Mouse (Mus musculus): ENCODE data around the gene Olfr681. TPM values are rescaled to one million over a fixed set of nuclear protein-coding genes. Genes with fewer than 3 reads are reported as not detected.

The Olfr681 gene
- not detected for polyA plus RNA-seq (2014; fragmentation: Illumina TruSeq; extraction: RNeasy Lipid Tissue Mini Kit (QIAGEN cat#74804); ENCODE audit: low read depth, low replicate concordance)

DNA sequence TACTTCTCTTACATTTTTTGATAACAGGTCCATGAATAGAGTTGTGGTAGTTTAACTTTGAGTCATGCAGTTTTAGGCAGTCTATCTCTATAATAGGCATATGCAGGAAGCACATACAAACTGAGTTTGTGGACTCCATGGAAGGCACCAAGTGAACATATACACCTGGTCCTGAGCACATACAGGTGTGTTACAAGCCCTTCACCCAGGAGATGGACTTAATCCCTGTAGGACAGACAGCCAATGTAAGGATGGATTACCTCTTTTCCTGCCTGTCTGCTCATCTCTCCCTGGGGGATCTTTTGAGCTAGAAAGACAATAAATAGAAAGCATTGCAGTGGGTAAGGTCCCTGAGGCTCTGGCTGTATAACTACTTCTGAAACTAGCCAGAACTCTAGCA, at the start of gene Olfr681:
Gene Olfr681 (plus strand): TSS at position 301 of the 400 bp plus-strand sequence.

DNA sequence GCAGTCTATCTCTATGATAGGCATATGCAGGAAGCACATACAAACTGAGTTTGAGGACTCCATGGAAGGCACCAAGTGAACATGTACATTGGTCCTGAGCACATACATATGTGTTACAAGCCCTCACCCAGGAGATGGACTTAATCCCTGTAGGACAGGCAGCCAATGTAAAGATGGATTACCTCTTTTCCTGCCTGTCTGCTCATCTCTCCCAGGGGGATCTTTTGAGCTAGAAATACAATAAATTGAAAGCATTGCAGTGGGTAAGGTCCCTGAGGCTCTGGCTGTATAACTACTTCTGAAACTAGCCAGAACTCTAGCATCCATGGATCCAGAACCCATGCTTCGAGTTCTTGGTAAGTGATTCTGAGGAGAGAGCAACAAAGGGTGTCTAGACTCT, 35.7 kb upstream of the Olfr681 start, which contains the start of gene Olfr679:
Gene Olfr679 (plus strand): TSS at position 301 of the 400 bp plus-strand sequence.

DNA sequence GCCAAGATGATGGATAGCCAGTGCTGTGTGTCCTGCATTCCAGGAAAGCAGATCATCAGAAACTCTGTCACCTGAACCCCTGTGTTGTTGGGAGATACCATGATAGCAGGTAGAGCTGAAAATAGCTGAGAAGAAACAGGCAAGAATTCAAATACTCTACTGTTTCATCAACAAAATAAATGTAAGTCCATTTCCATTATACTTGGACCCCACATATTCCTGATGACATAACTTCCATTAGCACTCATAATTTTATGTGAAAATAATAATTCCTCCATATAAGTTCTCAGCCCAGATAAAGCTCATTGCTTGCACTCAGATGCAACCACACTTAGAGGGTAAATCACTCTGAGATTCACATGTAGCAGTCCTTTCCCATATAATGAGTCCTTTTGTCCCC, 23.9 kb upstream of the Olfr681 start, which contains the start of gene Olfr680-ps1:
Gene Olfr680-ps1 (minus strand): TSS at position 101 of the 400 bp plus-strand sequence.

DNA sequence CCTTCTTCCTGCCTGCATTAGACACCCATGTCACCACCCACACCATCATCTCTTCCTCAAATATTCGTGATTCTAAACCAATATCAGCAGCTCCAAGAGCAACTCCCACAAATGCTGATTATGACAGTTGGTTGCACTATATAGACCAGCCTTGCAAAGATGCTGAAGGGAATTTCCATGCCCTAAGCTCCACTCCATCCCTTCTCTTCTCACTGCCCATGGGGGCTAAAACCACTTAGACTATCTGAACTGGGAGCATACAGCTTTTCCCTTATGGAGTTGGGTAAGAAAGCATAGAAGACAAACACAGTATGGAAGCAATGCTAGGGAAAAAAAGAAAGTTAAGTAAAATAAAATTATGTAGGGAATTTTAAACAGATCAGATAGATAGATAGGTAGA, 30.3 kb downstream of the Olfr681 start, which contains the start of gene Olfr683:
Gene Olfr683 (minus strand): TSS at position 101 of the 400 bp plus-strand sequence.

DNA sequence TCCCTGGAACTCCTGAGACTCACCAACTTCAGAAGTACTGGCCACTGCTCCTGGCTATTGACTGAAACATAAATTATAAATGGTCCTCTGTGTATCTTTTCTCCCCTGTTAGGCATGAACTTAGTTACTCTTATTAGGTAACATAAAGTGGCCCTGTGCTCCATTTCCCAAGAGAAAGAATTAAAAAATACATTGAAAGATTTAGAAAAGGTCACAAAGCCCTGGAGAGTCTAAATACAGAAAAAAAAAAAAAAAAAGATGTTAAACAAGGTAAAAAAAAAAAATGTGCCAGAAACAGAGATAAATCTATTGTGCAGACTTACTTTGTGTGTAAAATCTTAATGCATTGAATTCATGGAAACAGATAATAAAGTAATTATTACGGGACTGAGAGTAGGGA, 46.9 kb downstream of the Olfr681 start, which contains the start of gene Olfr684:
Gene Olfr684 (minus strand): TSS at position 101 of the 400 bp plus-strand sequence.

Other genes with a start within 250 kb of the Olfr681 start
- not detected for gene Olfr665, start 238.8 kb upstream of the Olfr681 start, polyA plus RNA-seq (2014; fragmentation: Illumina TruSeq; extraction: RNeasy Lipid Tissue Mini Kit (QIAGEN cat#74804); ENCODE audit: low read depth, low replicate concordance)
- gene Olfr666, start 220.9 kb upstream of the Olfr681 start, polyA plus RNA-seq (2014; fragmentation: Illumina TruSeq; extraction: RNeasy Lipid Tissue Mini Kit (QIAGEN cat#74804); ENCODE audit: low read depth, low replicate concordance) = not detected
- not detected for gene Olfr667, start 195.4 kb upstream of the Olfr681 start, polyA plus RNA-seq (2014; fragmentation: Illumina TruSeq; extraction: RNeasy Lipid Tissue Mini Kit (QIAGEN cat#74804); ENCODE audit: low read depth, low replicate concordance)
- not detected for gene Olfr668, start 188.8 kb upstream of the Olfr681 start, polyA plus RNA-seq (2014; fragmentation: Illumina TruSeq; extraction: RNeasy Lipid Tissue Mini Kit (QIAGEN cat#74804); ENCODE audit: low read depth, low replicate concordance)
- not detected for gene Olfr669, start 182.6 kb upstream of the Olfr681 start, polyA plus RNA-seq (2014; fragmentation: Illumina TruSeq; extraction: RNeasy Lipid Tissue Mini Kit (QIAGEN cat#74804); ENCODE audit: low read depth, low replicate concordance)
- not detected for gene Olfr670, start 154.2 kb upstream of the Olfr681 start, polyA plus RNA-seq (2014; fragmentation: Illumina TruSeq; extraction: RNeasy Lipid Tissue Mini Kit (QIAGEN cat#74804); ENCODE audit: low read depth, low replicate concordance)
- not detected for gene Olfr671, start 137.7 kb upstream of the Olfr681 start, polyA plus RNA-seq (2014; fragmentation: Illumina TruSeq; extraction: RNeasy Lipid Tissue Mini Kit (QIAGEN cat#74804); ENCODE audit: low read depth, low replicate concordance)
- gene Olfr672, start 114.8 kb upstream of the Olfr681 start, polyA plus RNA-seq (2014; fragmentation: Illumina TruSeq; extraction: RNeasy Lipid Tissue Mini Kit (QIAGEN cat#74804); ENCODE audit: low read depth, low replicate concordance) = not detected
- gene Olfr675, start 88.4 kb upstream of the Olfr681 start, polyA plus RNA-seq (2014; fragmentation: Illumina TruSeq; extraction: RNeasy Lipid Tissue Mini Kit (QIAGEN cat#74804); ENCODE audit: low read depth, low replicate concordance) = not detected
- not detected for gene Olfr676, start 84.1 kb upstream of the Olfr681 start, polyA plus RNA-seq (2014; fragmentation: Illumina TruSeq; extraction: RNeasy Lipid Tissue Mini Kit (QIAGEN cat#74804); ENCODE audit: low read depth, low replicate concordance)
- not detected for gene Olfr677, start 65.5 kb upstream of the Olfr681 start, polyA plus RNA-seq (2014; fragmentation: Illumina TruSeq; extraction: RNeasy Lipid Tissue Mini Kit (QIAGEN cat#74804); ENCODE audit: low read depth, low replicate concordance)
- gene Olfr678, start 52.4 kb upstream of the Olfr681 start, polyA plus RNA-seq (2014; fragmentation: Illumina TruSeq; extraction: RNeasy Lipid Tissue Mini Kit (QIAGEN cat#74804); ENCODE audit: low read depth, low replicate concordance) = not detected
- gene Olfr679, start 35.6 kb upstream of the Olfr681 start, polyA plus RNA-seq (2014; fragmentation: Illumina TruSeq; extraction: RNeasy Lipid Tissue Mini Kit (QIAGEN cat#74804); ENCODE audit: low read depth, low replicate concordance) = not detected
- not detected for gene Olfr680-ps1, start 24.0 kb upstream of the Olfr681 start, polyA plus RNA-seq (2014; fragmentation: Illumina TruSeq; extraction: RNeasy Lipid Tissue Mini Kit (QIAGEN cat#74804); ENCODE audit: low read depth, low replicate concordance)
- not detected for gene Olfr683, start 30.2 kb downstream of the Olfr681 start, polyA plus RNA-seq (2014; fragmentation: Illumina TruSeq; extraction: RNeasy Lipid Tissue Mini Kit (QIAGEN cat#74804); ENCODE audit: low read depth, low replicate concordance)
- gene Olfr684, start 46.8 kb downstream of the Olfr681 start, polyA plus RNA-seq (2014; fragmentation: Illumina TruSeq; extraction: RNeasy Lipid Tissue Mini Kit (QIAGEN cat#74804); ENCODE audit: low read depth, low replicate concordance) = not detected
- not detected for gene Olfr685, start 69.2 kb downstream of the Olfr681 start, polyA plus RNA-seq (2014; fragmentation: Illumina TruSeq; extraction: RNeasy Lipid Tissue Mini Kit (QIAGEN cat#74804); ENCODE audit: low read depth, low replicate concordance)
- gene Olfr686, start 90.6 kb downstream of the Olfr681 start, polyA plus RNA-seq (2014; fragmentation: Illumina TruSeq; extraction: RNeasy Lipid Tissue Mini Kit (QIAGEN cat#74804); ENCODE audit: low read depth, low replicate concordance) = not detected
- not detected for gene Olfr688, start 171.3 kb downstream of the Olfr681 start, polyA plus RNA-seq (2014; fragmentation: Illumina TruSeq; extraction: RNeasy Lipid Tissue Mini Kit (QIAGEN cat#74804); ENCODE audit: low read depth, low replicate concordance)
- not detected for gene Olfr689, start 194.3 kb downstream of the Olfr681 start, polyA plus RNA-seq (2014; fragmentation: Illumina TruSeq; extraction: RNeasy Lipid Tissue Mini Kit (QIAGEN cat#74804); ENCODE audit: low read depth, low replicate concordance)
- gene Olfr690, start 217.3 kb downstream of the Olfr681 start, polyA plus RNA-seq (2014; fragmentation: Illumina TruSeq; extraction: RNeasy Lipid Tissue Mini Kit (QIAGEN cat#74804); ENCODE audit: low read depth, low replicate concordance) = not detected
- gene Olfr691, start 225.4 kb downstream of the Olfr681 start, polyA plus RNA-seq (2014; fragmentation: Illumina TruSeq; extraction: RNeasy Lipid Tissue Mini Kit (QIAGEN cat#74804); ENCODE audit: low read depth, low replicate concordance) = not detected